8 mouse cellular contexts compared by ENCODE assay signal in the genomic region with DNA sequence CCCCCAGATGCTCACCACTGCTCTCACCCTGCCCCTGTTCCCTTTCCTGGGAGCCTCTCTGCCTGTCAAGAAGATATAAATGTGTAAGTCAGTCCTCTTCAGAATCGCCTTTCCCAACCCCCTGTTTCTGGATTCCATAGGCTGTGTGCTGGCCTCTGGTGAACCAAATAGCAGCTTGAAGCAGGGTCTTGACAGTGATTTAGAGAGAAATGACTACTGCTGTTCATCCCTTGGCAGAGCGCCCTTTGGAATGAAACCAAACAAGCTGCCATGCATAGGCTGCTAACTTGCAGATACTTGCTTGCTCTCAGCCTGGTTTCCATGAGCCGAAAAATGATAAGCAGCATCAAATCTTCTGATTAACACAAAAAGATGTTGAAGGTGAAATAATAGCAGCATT.
DNase-seq lines count a peak whose midpoint lies in the region; ATAC-seq lines count a peak whose summit lies in the region.
"Had no signal": no experiment of that assay in that cellular context is flagged by ENCODE, and none has a peak within 500 bp of the region (broad histone marks: within the 10 kb centered on the region; RNA-seq: fewer than 3 reads in every experiment).

No protein-coding gene starts in this region.

- no peaks in the 10 kb centered on the region for H3K36me3 ChIP-seq in neural tube, embryonic 13.5 days

- no peaks in the 10 kb centered on the region for H3K9me3 ChIP-seq in neural tube, embryonic 13.5 days

- intact Hi-C loops in left cerebral cortex, postnatal 10 days (cut with DNase I): no loop called here

- no peak overlapping the region; the same call in 1 of the 2 replicates for H3K4me2 ChIP-seq in neural tube, embryonic 13.5 days

- peak overlapping the region; percentile 28; the same call in 1 of the 2 replicates for H3K27ac ChIP-seq in neural tube, embryonic 13.5 days (replicated peaks)

- ATAC-seq in neural tube, embryonic 13.5 days (ENCODE audit: low read depth): peak; percentile 84

- 35% methylated on average over 3 of the region's 3 CpGs for WGBS in neural tube, embryonic 13.5 days

- H3K4me1 ChIP-seq in neural tube, embryonic 13.5 days (replicated peaks): peaks cover 33% of the 10 kb centered on the region

- H3K4me3 ChIP-seq in neural tube, embryonic 13.5 days: no peak overlapping the region
- H3K4me3 ChIP-seq: myocyte had no signal

- H3K27me3 ChIP-seq in neural tube, embryonic 13.5 days: no peaks in the 10 kb centered on the region

- DNase-seq in neural tube, embryonic 10.5 days (ENCODE audit: extremely low spot score, low spot score): no peak
- DNase-seq in cerebellum, adult 18-20 months: peak; percentile 39 to 44
- peak; percentile 39 to 67 for DNase-seq in frontal cortex, postnatal 36 days (ENCODE audit: low spot score in 2 of 2)
- DNase-seq in left cerebral cortex, postnatal 10 days (ENCODE audit: extremely low spot score in 1 of 2, low spot score in 2 of 2): peak; percentile 55 to 62
- no peak for DNase-seq in thymus, postnatal 4 days
- DNase-seq in spleen, postnatal 36 days (ENCODE audit: low spot score in 2 of 2): no peak

- H3K9ac ChIP-seq in neural tube, embryonic 13.5 days: no peak overlapping the region

Comparison
In these comparisons a context has a peak if more than half of its experiments do, and no peak if none do; other contexts are left out.
1. DNase-seq: peak in cerebellum, adult 18-20 months (2 of 2), frontal cortex, postnatal 36 days (2 of 2) and left cerebral cortex, postnatal 10 days (2 of 2); none in neural tube, embryonic 10.5 days (single experiment), thymus, postnatal 4 days (single experiment) and spleen, postnatal 36 days (0 of 2).